Mouse (Mus musculus) embryo, embryonic 10.5 days (tissue): ENCODE measurements at regions not wholly inside any gene's neighbourhood (a gene's known extent, or its start where the extent isn't known, plus 50 kb on each side); places are given as distances from the start of the nearest gene placed in this dataset.
A peak's percentile ranks its signal among the peaks of the same experiment; 100 is the strongest.
"Not testable (repeated sequence)": the region's sequence is repeated elsewhere in the genome, so short reads cannot be mapped to it uniquely, and the experiment has no call there.

ENCODE experiments used
- DNase-seq: peaks from one replicate; pipeline ENCODE4 v3.0.0-alpha.2; 2015; ENCODE audit warnings: low spot score

GRCm38 (mm10) chr1:13042326-13042725 lies 1628.4 kb downstream of the A830018L16Rik start:
- DNase-seq: no peak

GRCm38 (mm10) chr1:13050140-13050775 lies 1636.4 kb downstream of the A830018L16Rik start:
- DNase-seq: peak; percentile 73

GRCm38 (mm10) chr1:13051433-13052066 lies 1637.6 kb downstream of the A830018L16Rik start:
- DNase-seq: not testable (repeated sequence)

GRCm38 (mm10) chr1:13052067-13052460 lies 1638.2 kb downstream of the A830018L16Rik start:
- DNase-seq: peak; percentile 79

GRCm38 (mm10) chr1:13057741-13058140 lies 1643.8 kb downstream of the A830018L16Rik start:
- peak; percentile 33 for DNase-seq

GRCm38 (mm10) chr1:13059616-13060320 lies 1645.9 kb downstream of the A830018L16Rik start:
- no peak for DNase-seq
